8 mouse cellular contexts compared by ENCODE assay signal in genomic region chr7:141454967-141455551, GRCm38 (mm10). TPM values are rescaled to one million over a fixed set of nuclear protein-coding genes. Genes with fewer than 3 reads are reported as not detected.
DNase-seq lines count a peak whose midpoint lies in the region; ATAC-seq lines count a peak whose summit lies in the region.

Pnpla2 (plus strand) TSS chr7:141455198.

- peak within 1 kb of the TSS; percentile 66 for H3K9ac ChIP-seq in limb, embryonic 12.5 days (replicated peaks)
- H3K9ac ChIP-seq in midbrain, embryonic 14.5 days (replicated peaks; ENCODE audit: low read length), result peak within 1 kb of the TSS; percentile 64

- WGBS in embryonic facial prominence, embryonic 10.5 days, result under 1% methylated on average over 45 of the region's 45 CpGs
- under 1% methylated on average over 45 of the region's 45 CpGs for WGBS in limb, embryonic 12.5 days
- WGBS in midbrain, embryonic 14.5 days, result under 1% methylated on average over 45 of the region's 45 CpGs

- peak within 1 kb of the TSS; percentile 78 for H3K4me3 ChIP-seq in embryonic facial prominence, embryonic 10.5 days
- peak within 1 kb of the TSS; percentile 61 for H3K4me3 ChIP-seq in limb, embryonic 12.5 days (replicated peaks)
- peak within 1 kb of the TSS; percentile 61 for H3K4me3 ChIP-seq in midbrain, embryonic 14.5 days (replicated peaks; ENCODE audit: low read depth, low read length)

- peaks cover 39% of the 10 kb centered on the region for H3K27me3 ChIP-seq in embryonic facial prominence, embryonic 10.5 days (replicated peaks; ENCODE audit: low read depth, poor library complexity, severe bottlenecking)
- H3K27me3 ChIP-seq in limb, embryonic 12.5 days, result peaks cover 27% of the 10 kb centered on the region
- H3K27me3 ChIP-seq in midbrain, embryonic 14.5 days (ENCODE audit: control insufficient read depth, insufficient read depth, low read length), result peaks cover 1% of the 10 kb centered on the region; the same call in 1 of the 2 replicates

- H3K9me3 ChIP-seq in embryonic facial prominence, embryonic 10.5 days, result no peaks in the 10 kb centered on the region
- H3K9me3 ChIP-seq in limb, embryonic 12.5 days, result no peaks in the 10 kb centered on the region
- H3K9me3 ChIP-seq in midbrain, embryonic 14.5 days (ENCODE audit: control insufficient read depth, low read length), result no peaks in the 10 kb centered on the region

- peak within 1 kb of the TSS; percentile 78 for H3K27ac ChIP-seq in embryonic facial prominence, embryonic 10.5 days (replicated peaks)
- peak within 1 kb of the TSS; percentile 66; the same call in 1 of the 2 replicates for H3K27ac ChIP-seq in limb, embryonic 12.5 days
- peak within 1 kb of the TSS; percentile 64 for H3K27ac ChIP-seq in midbrain, embryonic 14.5 days (replicated peaks; ENCODE audit: low read depth, low read length)

- peak within 1 kb of the TSS; percentile 98 for H3K4me2 ChIP-seq in limb, embryonic 12.5 days
- H3K4me2 ChIP-seq in midbrain, embryonic 14.5 days (ENCODE audit: low read length), result peak within 1 kb of the TSS; percentile 96

- ATAC-seq in granulocyte monocyte progenitor cell, adult 5-6 weeks (replicated peaks; ENCODE audit: poor library complexity, severe bottlenecking), result peak; percentile 72
- ATAC-seq in limb, embryonic 12.5 days (ENCODE audit: insufficient number of reproducible peaks, insufficient read depth, low FRiP score, low TSS enrichment, low read depth), result peak; percentile 74
- peak; percentile 77 for ATAC-seq in midbrain, embryonic 14.5 days (ENCODE audit: low FRiP score, low TSS enrichment)

- H3K36me3 ChIP-seq in embryonic facial prominence, embryonic 10.5 days (replicated peaks), result peaks cover 43% of the 10 kb centered on the region
- H3K36me3 ChIP-seq in limb, embryonic 12.5 days, result peaks cover 31% of the 10 kb centered on the region
- peaks cover 37% of the 10 kb centered on the region for H3K36me3 ChIP-seq in midbrain, embryonic 14.5 days (ENCODE audit: control insufficient read depth, insufficient read depth, low read length)

- peak; percentile 91 for DNase-seq in layer of hippocampus, adult 11-12 months (ENCODE audit: low spot score)
- DNase-seq in layer of hippocampus, adult 9-10 months (ENCODE audit: low spot score), result no peak
- DNase-seq in embryonic facial prominence, embryonic 10.5 days (ENCODE audit: low spot score), result peak; percentile 95
- peak; percentile 94 for DNase-seq in kidney, adult 11 months
- peak; percentile 92 for DNase-seq in midbrain, embryonic 14.5 days
- DNase-seq in spleen, adult 12 weeks (ENCODE audit: low spot score), result peak; percentile 92

- H3K4me1 ChIP-seq in embryonic facial prominence, embryonic 10.5 days, result peaks cover 25% of the 10 kb centered on the region
- H3K4me1 ChIP-seq in limb, embryonic 12.5 days (replicated peaks), result peaks cover 17% of the 10 kb centered on the region
- H3K4me1 ChIP-seq in midbrain, embryonic 14.5 days (ENCODE audit: control insufficient read depth, insufficient read depth, low read length), result peaks cover 11% of the 10 kb centered on the region; the same call in 1 of the 2 replicates

RNA-seq across cellular contexts. Expression of gene Pnpla2, which starts in this region (rescaled TPM):
- polyA plus RNA-seq in embryonic facial prominence, embryonic 10.5 days (2016; fragmentation: Nextera tagmentation; extraction: Ambion mirVana), result 13.2 and 14.3 TPM in 2 replicates
- total RNA-seq in granulocyte monocyte progenitor cell, adult 5-6 weeks (2014; fragmentation: Nextera tagmentation), result 93.9 and 97.0 TPM in 2 replicates
- total RNA-seq in granulocyte monocyte progenitor cell, adult 5-6 weeks (2017), result 19.0 and 35.1 TPM in 2 replicates
- 13.7 and 14.9 TPM in 2 replicates for polyA plus RNA-seq in limb, embryonic 12.5 days (2016; fragmentation: Nextera tagmentation; extraction: Ambion mirVana)
- polyA plus RNA-seq in midbrain, embryonic 14.5 days (2014; fragmentation: Nextera tagmentation; extraction: Ambion mirVana), result 15.8 and 15.9 TPM in 2 replicates
